Mouse (Mus musculus) brain, embryonic 14.5 days (tissue): ENCODE results near the gene Cdk14.

Source experiments
- CTCF ChIP-seq: fragments of 200-500 bp; IDR thresholded peaks from 2 replicates; pipeline ENCODE4 v1.5.1; 2012; ENCODE audit warnings: inconsistent platforms, mild to moderate bottlenecking, moderate library complexity, borderline replicate concordance; ENCODE audit not compliant: insufficient read depth, insufficient read length; ENCODE audit errors: extremely low read depth
- POLR2A ChIP-seq: fragments of 200-500 bp; IDR thresholded peaks from 2 replicates; pipeline ENCODE4 v1.6.1; 2012; ENCODE audit warnings: mild to moderate bottlenecking, inconsistent platforms, borderline replicate concordance; ENCODE audit not compliant: poor library complexity, insufficient read depth, insufficient read length, severe bottlenecking; ENCODE audit errors: extremely low read depth

- TF ChIP-seq CTCF (no peak), POLR2A (no peak)
Observed at GRCm38 (mm10) chr5:5411886-5412285, 8.2 kb downstream of the Cdk14 start.
